Mouse (Mus musculus) testis, adult 2 months (tissue): ENCODE measurements around the gene Gfpt1.

ENCODE experiments used
- CTCF ChIP-seq: fragments of 200-500 bp; IDR thresholded peaks from 2 replicates; pipeline ENCODE4 v1.5.1; 2012; ENCODE audit warnings: low read depth, mild to moderate bottlenecking, inconsistent platforms, low read length, moderate library complexity; ENCODE audit not compliant: control insufficient read depth, insufficient read depth, insufficient replicate concordance
- POLR2A ChIP-seq: fragments of 200-500 bp; IDR thresholded peaks from 2 replicates; pipeline ENCODE4 v1.6.1; 2012; ENCODE audit warnings: low read depth, mild to moderate bottlenecking, inconsistent platforms, low read length, moderate library complexity; ENCODE audit not compliant: control insufficient read depth

DNA sequence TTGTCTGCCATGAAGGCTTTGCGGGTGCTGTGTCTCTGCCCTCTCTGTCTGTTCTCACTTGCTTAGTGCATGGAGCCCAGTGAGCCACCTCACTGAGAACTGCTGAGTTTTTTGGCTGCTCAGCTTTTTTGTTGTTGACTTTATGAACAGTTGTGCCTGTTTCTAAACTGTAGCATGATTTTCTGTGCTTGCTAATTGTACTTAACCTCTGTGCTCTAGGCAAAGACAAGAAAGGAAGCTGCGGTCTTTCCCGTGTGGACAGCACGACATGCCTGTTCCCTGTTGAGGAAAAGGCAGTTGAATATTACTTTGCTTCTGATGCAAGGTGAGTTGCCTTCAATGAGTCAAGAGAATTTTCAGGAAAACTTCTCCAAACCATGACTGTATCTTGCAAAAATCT is 20.9 kb downstream of the Gfpt1 start:
- TF ChIP-seq CTCF (no peak), POLR2A (no peak)
